Mouse (Mus musculus) stomach, postnatal 0 days (tissue): Measurements from ENCODE around the gene Abhd2.

Source experiments
- CTCF ChIP-seq: IDR thresholded peaks from 2 replicates; pipeline ENCODE4 v1.5.1; 2016; ENCODE audit warnings: antibody characterized with exemption, low read depth, mild to moderate bottlenecking, moderate library complexity
- EP300 ChIP-seq: optimal IDR thresholded peaks from 2 replicates; pipeline ENCODE3; 2016; ENCODE audit warnings: antibody characterized with exemption

DNA sequence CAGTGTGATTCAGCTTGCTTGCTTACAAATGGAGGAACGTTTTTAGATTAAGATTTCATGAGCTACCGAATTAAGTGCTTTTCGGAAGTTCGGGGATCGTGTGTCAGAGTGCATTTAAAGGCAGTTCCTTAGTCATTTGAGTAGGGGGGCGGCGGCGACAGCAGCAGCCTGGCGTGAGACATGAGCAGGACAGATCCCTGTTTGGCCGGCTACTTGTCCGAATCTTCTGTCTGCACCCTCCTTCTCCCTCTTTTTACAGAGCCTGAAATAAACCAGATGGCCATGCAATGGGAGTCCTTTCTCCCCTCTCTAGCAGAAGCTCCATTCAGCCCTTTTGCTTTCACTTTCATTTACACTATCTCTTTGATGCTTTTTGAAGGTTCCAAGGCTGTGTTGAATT lies 2.3 kb downstream of the Abhd2 start:
- TF ChIP-seq CTCF (no peak), EP300 (no peak)
